Mouse (Mus musculus): Measurements from ENCODE around the gene Car5a. TPM values are rescaled to one million over a fixed set of nuclear protein-coding genes. Genes with fewer than 3 reads are reported as not detected.

Car5a gene
- polyA plus RNA-seq (2012; rRNA removed): 0.75 TPM in 1 of 2 replicates, not detected in the other

DNA sequence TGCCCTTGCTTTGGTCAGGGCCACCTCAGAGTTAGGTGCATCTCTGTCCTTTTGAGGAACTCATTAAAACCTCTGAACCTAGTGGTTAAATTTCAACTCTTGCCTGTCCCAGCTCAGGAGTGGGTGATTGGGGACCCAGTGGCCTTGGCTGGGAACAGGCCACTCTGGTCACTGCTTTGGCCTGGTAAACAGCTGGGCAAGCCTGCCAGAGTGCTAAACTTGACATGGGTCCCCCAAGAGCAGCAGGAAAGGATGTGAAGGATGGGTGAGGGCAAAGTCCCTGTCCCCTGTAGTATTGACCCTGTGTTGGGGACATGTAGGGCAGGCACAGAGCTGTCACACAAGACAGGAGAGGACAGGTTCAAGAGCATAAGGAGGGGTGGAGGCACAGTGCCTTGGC lies at the start of gene Car5a:
Gene Car5a, minus strand, starts transcription at position 74 of the 400 bp plus-strand sequence.
- H3K4me1 ChIP-seq (replicated peaks; ENCODE audit: control insufficient read depth, insufficient read depth, low read length): peaks cover 20% of the 10 kb centered on the region
- no peaks in the 10 kb centered on the region for H3K27me3 ChIP-seq (ENCODE audit: control insufficient read depth, insufficient read depth, low read length)
- no peak within 1 kb of the TSS for H3K27ac ChIP-seq (ENCODE audit: control insufficient read depth, insufficient read depth, low read length)
- H3K36me3 ChIP-seq (ENCODE audit: control insufficient read depth, insufficient read depth, low read length): no peaks in the 10 kb centered on the region
- TF ChIP-seq POLR2A (IDR thresholded peaks at IDR 0.05; ENCODE audit: control insufficient read depth, extremely low read depth, insufficient read depth, low read length, poor library complexity) (no peak), CTCF (IDR thresholded peaks at IDR 0.05; ENCODE audit: borderline replicate concordance, control insufficient read depth, extremely low read depth, insufficient read depth, low read length, poor library complexity) (no peak)
- no peak for DNase-seq
- H3K4me3 ChIP-seq (ENCODE audit: control insufficient read depth, insufficient read depth, low read length): no peak within 1 kb of the TSS

GRCm38 (mm10) chr8:121992911-121993310 lies 48.2 kb upstream of the Car5a start:
- H3K4me3 ChIP-seq (ENCODE audit: control insufficient read depth, insufficient read depth, low read length): no peak overlapping the region
- no peak for DNase-seq
- TF ChIP-seq POLR2A (IDR thresholded peaks at IDR 0.05; ENCODE audit: control insufficient read depth, extremely low read depth, insufficient read depth, low read length, poor library complexity): no peak
- TF ChIP-seq CTCF (IDR thresholded peaks at IDR 0.05; ENCODE audit: borderline replicate concordance, control insufficient read depth, extremely low read depth, insufficient read depth, low read length, poor library complexity): no peak
- no peaks in the 10 kb centered on the region; the same call in 1 of the 2 replicates for H3K4me1 ChIP-seq (replicated peaks; ENCODE audit: control insufficient read depth, insufficient read depth, low read length)
- 98% methylated on average over 4 of the region's 4 CpGs for WGBS
- H3K36me3 ChIP-seq (ENCODE audit: control insufficient read depth, insufficient read depth, low read length): peaks cover 33% of the 10 kb centered on the region
- H3K27ac ChIP-seq (ENCODE audit: control insufficient read depth, insufficient read depth, low read length): no peak overlapping the region
- H3K27me3 ChIP-seq (ENCODE audit: control insufficient read depth, insufficient read depth, low read length): no peaks in the 10 kb centered on the region

- peaks cover 20% of the 10 kb centered on the region for H3K36me3 ChIP-seq (ENCODE audit: control insufficient read depth, insufficient read depth, low read length)
- no peaks in the 10 kb centered on the region for H3K27me3 ChIP-seq (ENCODE audit: control insufficient read depth, insufficient read depth, low read length)
- H3K4me1 ChIP-seq (replicated peaks; ENCODE audit: control insufficient read depth, insufficient read depth, low read length): no peaks in the 10 kb centered on the region; the same call in 1 of the 2 replicates
- no peak for DNase-seq
- no peak for TF ChIP-seq POLR2A (IDR thresholded peaks at IDR 0.05; ENCODE audit: control insufficient read depth, extremely low read depth, insufficient read depth, low read length, poor library complexity)
- no peak for TF ChIP-seq CTCF (IDR thresholded peaks at IDR 0.05; ENCODE audit: borderline replicate concordance, control insufficient read depth, extremely low read depth, insufficient read depth, low read length, poor library complexity)
- WGBS: 67% methylated on average over 7 of the region's 7 CpGs
- H3K4me3 ChIP-seq (ENCODE audit: control insufficient read depth, insufficient read depth, low read length): no peak overlapping the region
- H3K27ac ChIP-seq (ENCODE audit: control insufficient read depth, insufficient read depth, low read length): no peak overlapping the region
These were observed 46.9 kb upstream of the Car5a start for GRCm38 (mm10) chr8:121991611-121992010.

GRCm38 (mm10) chr8:121990506-121991255 lies 46.0 kb upstream of the Car5a start:
- Histone ChIP-seq H3K4me3 (ENCODE audit: control insufficient read depth, insufficient read depth, low read length) (no peak overlapping the region), H3K36me3 (ENCODE audit: control insufficient read depth, insufficient read depth, low read length) (peaks cover 19% of the 10 kb centered on the region), H3K27me3 (ENCODE audit: control insufficient read depth, insufficient read depth, low read length) (no peaks in the 10 kb centered on the region), H3K4me1 (replicated peaks; ENCODE audit: control insufficient read depth, insufficient read depth, low read length) (no peaks in the 10 kb centered on the region; the same call in 1 of the 2 replicates), H3K27ac (ENCODE audit: control insufficient read depth, insufficient read depth, low read length) (no peak overlapping the region)
- TF ChIP-seq POLR2A (IDR thresholded peaks at IDR 0.05; ENCODE audit: control insufficient read depth, extremely low read depth, insufficient read depth, low read length, poor library complexity): no peak
- TF ChIP-seq CTCF (IDR thresholded peaks at IDR 0.05; ENCODE audit: borderline replicate concordance, control insufficient read depth, extremely low read depth, insufficient read depth, low read length, poor library complexity): no peak
- WGBS: 93% methylated on average over 9 of the region's 9 CpGs
- DNase-seq: no peak

DNA sequence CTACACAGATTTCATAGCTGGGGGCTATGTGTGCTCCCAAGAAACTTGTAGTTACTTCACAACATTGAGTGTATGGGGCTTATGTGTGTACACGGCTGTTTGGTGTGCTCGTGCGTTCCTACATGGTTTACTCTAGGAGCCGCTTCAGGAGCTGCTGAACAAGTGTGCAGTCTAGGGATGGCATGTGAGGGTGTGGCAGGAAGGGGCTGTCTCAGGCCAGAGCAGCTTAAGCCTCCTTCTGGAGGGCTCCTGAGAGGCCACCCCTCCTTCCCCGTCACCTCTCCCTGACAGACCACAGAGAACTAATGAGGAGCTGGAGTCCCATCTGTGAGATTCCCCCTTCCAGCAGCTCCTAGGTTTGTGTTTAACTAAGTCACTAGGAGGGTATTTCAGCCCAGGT lies 43.2 kb upstream of the Car5a start:
- Histone ChIP-seq H3K27ac (ENCODE audit: control insufficient read depth, insufficient read depth, low read length) (no peak overlapping the region), H3K4me3 (ENCODE audit: control insufficient read depth, insufficient read depth, low read length) (no peak overlapping the region), H3K27me3 (ENCODE audit: control insufficient read depth, insufficient read depth, low read length) (no peaks in the 10 kb centered on the region), H3K4me1 (replicated peaks; ENCODE audit: control insufficient read depth, insufficient read depth, low read length) (no peaks in the 10 kb centered on the region; the same call in 1 of the 2 replicates), H3K36me3 (ENCODE audit: control insufficient read depth, insufficient read depth, low read length) (peaks cover 21% of the 10 kb centered on the region)
- 97% methylated on average over 5 of the region's 5 CpGs for WGBS
- no peak for DNase-seq
- no peak for TF ChIP-seq POLR2A (IDR thresholded peaks at IDR 0.05; ENCODE audit: control insufficient read depth, extremely low read depth, insufficient read depth, low read length, poor library complexity)
- TF ChIP-seq CTCF (IDR thresholded peaks at IDR 0.05; ENCODE audit: borderline replicate concordance, control insufficient read depth, extremely low read depth, insufficient read depth, low read length, poor library complexity): no peak

DNA sequence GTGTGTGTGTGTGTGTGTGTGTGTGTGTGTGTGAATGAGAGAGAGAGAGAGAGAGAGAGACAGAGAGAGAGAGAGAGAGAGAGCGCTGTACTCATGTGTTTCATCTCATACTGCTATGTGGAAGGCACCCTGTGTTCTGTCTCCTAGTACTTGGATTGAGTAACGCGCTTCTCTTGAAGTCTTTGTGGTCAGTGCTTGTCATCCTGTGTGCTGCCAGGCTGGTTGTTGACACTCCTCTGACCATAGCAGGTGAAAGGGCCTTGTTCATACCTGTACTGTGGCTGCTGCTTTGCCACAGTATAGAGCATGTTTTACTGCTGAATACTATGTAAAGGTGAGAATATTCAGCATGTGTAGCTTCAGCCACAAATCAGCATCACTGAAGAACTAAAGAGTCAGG lies 41.0 kb upstream of the Car5a start:
- DNase-seq: no peak
- Histone ChIP-seq H3K27me3 (ENCODE audit: control insufficient read depth, insufficient read depth, low read length) (no peaks in the 10 kb centered on the region), H3K36me3 (ENCODE audit: control insufficient read depth, insufficient read depth, low read length) (peaks cover 34% of the 10 kb centered on the region), H3K4me1 (replicated peaks; ENCODE audit: control insufficient read depth, insufficient read depth, low read length) (no peaks in the 10 kb centered on the region), H3K4me3 (ENCODE audit: control insufficient read depth, insufficient read depth, low read length) (no peak overlapping the region), H3K27ac (ENCODE audit: control insufficient read depth, insufficient read depth, low read length) (no peak overlapping the region)
- no peak for TF ChIP-seq CTCF (IDR thresholded peaks at IDR 0.05; ENCODE audit: borderline replicate concordance, control insufficient read depth, extremely low read depth, insufficient read depth, low read length, poor library complexity)
- TF ChIP-seq POLR2A (IDR thresholded peaks at IDR 0.05; ENCODE audit: control insufficient read depth, extremely low read depth, insufficient read depth, low read length, poor library complexity): no peak
- WGBS: 96% methylated on average over 3 of the region's 3 CpGs
